Mouse (Mus musculus): ENCODE data around the gene Nmt1.

The Nmt1 gene

DNA sequence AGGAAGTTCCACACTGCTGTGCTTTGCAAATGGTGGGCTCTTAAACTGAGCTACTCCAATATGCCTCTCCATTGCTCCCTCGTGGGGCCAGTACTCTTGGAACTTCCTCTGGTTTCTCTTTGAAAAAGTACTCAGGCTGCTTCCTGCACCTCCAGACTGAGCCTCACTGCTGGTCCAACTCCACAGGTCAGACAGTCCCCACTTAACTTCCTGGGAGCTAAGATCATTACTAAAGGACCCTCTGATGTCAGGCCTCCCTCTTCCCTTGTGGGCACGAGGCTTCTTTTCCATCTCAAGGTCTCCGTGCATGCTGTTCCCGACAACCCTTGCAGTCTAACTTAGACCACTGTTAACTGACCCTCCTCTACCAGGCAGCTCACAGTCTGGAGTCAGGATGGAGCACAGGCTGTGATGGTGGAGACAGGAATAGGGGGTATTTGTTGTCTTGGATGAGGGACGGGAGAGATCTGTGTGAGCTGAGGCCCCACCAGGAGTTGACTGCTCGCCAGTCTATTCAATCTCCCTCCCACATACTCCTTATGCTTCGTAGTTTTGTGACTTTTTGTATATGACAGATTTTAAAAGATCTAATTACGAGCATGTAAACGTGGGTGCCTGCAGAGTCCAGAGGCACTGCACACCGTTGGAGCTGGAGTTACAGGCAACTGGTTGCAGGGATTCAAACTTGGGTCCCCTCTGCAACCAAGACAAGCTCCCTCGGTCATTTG lies 22.6 kb upstream of the Nmt1 start:
- DNase-seq (ENCODE audit: low read depth, low spot score), result no peak

- DNase-seq (ENCODE audit: low read depth, low spot score), result no peak
Observed at GRCm38 (mm10) chr11:103006286-103007000, 21.5 kb upstream of the Nmt1 start.

GRCm38 (mm10) chr11:103007001-103007340 lies 21.0 kb upstream of the Nmt1 start:
- no peak for DNase-seq (ENCODE audit: low read depth, low spot score)

DNA sequence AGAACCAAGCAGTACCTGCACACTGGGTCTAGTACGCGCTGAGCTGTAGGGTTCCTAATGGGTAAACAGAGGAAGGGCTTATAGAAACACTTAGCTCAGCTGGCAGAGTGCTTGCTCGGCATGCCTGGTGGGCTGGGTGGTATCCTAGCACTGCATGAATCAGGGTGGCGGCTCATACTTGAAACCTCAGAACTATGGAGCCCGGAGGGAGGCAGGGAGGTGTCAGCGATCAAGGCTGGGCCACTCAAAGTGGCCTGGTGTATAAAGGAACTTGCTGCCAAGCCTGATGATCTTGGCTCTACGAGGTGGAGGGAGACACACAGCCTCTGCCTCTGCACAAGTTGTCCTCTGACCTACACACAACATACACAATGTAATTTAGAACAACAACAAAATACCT lies 19.4 kb upstream of the Nmt1 start:
- no peak for DNase-seq (ENCODE audit: low read depth, low spot score)

DNA sequence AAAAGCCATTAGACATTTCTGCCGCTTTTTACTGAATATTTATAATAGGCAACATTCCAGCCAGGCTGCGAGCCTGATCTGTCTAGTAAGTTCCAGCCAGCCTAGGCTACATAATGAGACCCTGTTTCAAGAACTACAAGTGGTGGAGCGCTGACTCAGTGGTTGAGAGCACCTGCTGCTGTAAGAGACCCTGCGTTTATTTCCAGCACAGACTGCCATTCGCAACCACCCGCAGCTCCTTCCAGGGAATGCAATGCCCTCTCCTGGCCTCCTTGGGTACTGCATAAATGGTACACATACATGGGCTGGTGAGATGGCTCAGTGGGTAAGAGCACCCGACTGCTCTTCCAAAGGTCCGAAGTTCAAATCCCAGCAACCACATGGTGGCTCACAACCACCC lies 18.8 kb upstream of the Nmt1 start:
- peak; percentile 77 for DNase-seq (ENCODE audit: low read depth, low spot score)

- DNase-seq (ENCODE audit: low read depth, low spot score), result no peak
Observed at GRCm38 (mm10) chr11:103010454-103011205, 17.4 kb upstream of the Nmt1 start.

- DNase-seq (ENCODE audit: low read depth, low spot score), result no peak
Observed at GRCm38 (mm10) chr11:103011206-103011497, 16.8 kb upstream of the Nmt1 start.

GRCm38 (mm10) chr11:103015881-103016825 lies 11.8 kb upstream of the Nmt1 start:
- DNase-seq (ENCODE audit: low read depth, low spot score), result no peak

DNA sequence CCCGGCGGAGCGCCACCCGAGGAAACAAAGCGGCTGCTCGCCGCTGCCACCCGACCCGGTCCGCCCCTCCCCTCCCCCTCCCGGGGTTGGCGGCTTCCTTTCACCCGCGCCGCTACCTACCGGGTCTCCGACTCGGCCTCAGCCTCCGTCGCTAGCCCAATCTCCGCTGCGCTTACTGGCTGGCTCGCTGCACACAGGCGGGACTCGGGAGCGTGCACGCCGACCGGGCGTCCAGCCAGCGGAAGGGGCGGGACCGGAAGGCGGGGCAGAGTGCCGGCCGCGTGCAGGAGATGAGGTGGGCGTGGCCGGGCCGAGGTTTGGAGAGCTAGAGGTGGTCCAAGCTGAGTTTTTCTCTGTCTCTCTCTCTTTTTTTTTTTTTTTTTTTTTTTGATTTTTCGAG lies 11.1 kb upstream of the Nmt1 start:
- peak; percentile 91 for DNase-seq (ENCODE audit: low read depth, low spot score)

DNA sequence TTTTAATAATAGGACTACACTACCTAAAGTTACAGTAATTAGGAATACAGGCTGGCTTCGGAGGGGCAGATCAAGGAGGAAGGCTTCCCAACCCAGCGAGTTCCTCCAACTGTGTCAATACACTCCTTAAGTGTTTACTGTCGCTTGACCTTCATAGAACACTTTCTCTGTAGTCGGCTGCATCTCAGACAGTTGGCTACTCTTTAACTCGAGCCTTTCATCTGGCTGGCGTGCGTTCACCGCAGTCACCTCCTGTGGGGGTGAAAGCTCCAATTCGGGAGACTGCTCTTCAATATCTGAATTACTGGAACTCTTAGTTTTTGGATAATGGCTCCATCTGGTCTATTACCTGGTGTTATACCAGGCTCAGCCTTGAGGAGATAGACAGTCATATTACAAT lies 10.3 kb upstream of the Nmt1 start:
- DNase-seq (ENCODE audit: low read depth, low spot score), result no peak

GRCm38 (mm10) chr11:103018860-103019259 lies 9.1 kb upstream of the Nmt1 start:
- DNase-seq (ENCODE audit: low read depth, low spot score), result no peak

- no peak for DNase-seq (ENCODE audit: low read depth, low spot score)
Observed at GRCm38 (mm10) chr11:103019325-103019724, 8.7 kb upstream of the Nmt1 start.

DNA sequence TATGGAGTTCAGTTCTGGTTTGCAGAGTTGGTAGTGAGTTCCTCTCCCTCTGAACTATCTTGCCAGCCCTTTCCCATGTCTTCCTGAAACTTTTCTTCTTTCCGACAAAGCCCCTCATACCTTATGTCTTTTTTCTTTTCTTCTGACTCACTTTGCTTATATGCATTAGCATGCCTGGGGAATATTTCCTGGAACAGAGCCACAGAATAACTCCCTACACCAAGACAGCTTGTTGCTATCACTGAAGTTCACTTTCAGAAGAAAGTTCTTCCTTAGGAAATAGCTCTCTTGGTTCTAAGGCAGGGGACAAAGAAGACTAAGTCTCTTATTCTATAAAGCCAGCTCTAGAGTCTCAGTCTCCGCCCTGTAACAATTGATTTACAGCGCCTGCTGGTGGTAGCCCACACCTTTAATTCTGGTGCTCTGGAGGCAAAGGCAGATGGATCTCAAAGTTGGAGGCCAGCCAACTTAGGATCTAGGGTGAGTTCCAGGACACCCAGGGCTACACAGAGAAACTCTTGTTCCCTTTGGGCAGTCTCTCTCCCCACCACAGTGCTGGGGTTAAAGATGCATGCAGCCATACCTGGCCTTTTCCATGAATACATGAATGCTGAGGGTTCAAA lies 7.2 kb upstream of the Nmt1 start:
- DNase-seq (ENCODE audit: low read depth, low spot score), result no peak

GRCm38 (mm10) chr11:103023974-103024373 lies 4.0 kb upstream of the Nmt1 start:
- no peak for DNase-seq (ENCODE audit: low read depth, low spot score)

DNA sequence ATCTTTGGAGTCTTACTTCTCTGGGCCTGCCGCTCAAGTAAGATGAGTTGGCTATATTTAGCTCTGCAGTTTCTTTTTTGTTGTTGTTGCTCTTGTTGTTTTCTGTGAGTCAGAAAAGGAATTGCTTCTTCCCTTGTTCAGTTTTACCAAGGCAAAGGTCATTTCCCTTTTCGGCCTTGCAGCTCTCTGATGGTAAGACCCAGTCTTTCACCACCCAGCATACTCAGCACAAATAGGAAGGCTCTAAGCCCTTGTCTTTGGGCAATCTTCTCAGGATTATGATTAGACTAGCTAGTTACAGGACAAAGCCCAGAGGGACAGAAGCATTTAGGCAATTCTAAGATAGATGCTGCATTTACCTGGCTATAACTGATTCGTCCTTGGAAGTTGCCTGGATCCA lies 1.1 kb upstream of the Nmt1 start:
- no peak for DNase-seq (ENCODE audit: low read depth, low spot score)

DNA sequence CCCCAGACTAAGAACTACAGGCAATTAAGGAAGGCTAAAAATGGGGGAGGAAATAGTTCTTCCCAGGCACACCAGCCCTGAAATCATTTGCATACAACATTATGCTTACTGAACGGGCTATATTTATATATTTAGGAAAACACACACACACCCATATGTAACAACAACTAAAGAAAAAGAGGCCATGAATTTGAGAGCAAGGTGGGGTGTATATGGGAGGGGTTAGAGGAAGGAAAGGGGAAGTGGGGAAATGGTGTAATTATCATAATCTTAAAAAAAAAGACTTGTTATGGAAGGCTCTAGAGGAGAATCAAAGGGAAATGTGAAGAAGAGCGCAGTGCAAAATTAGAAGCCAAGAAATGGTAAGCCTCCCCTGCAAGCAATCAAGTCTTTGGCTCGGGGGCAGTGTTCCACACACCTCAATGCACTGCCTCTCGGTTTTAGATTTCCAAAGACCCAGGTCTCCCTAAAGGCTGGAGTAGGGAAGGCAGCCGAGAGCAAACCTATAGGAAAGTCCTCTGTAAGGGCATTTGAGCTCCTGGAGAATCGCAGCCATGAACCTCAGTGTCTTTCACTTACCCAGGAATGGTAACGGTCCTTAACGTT lies 317 bp upstream of the Nmt1 start:
- DNase-seq (ENCODE audit: low read depth, low spot score), result no peak

DNA sequence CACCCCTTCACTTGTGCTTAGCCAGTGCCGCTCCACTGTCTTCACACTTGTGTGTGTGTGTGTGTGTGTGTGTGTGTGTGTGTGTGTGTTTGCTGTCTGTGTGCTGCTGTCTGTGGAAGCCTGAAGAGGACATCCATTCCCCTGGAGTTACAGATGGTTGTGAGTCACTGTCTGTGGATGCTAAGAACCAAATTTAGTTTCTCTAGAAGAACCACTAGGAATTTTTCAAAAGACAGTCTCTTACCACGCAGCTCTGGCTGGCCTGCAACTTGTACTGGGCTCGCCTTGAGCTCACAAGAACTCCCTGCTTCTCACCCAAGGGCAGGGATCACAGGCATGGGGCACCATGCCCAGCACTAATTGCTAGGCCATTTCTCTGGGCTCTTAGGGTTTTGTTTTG lies 5.0 kb downstream of the Nmt1 start:
- DNase-seq (ENCODE audit: low read depth, low spot score), result no peak

DNA sequence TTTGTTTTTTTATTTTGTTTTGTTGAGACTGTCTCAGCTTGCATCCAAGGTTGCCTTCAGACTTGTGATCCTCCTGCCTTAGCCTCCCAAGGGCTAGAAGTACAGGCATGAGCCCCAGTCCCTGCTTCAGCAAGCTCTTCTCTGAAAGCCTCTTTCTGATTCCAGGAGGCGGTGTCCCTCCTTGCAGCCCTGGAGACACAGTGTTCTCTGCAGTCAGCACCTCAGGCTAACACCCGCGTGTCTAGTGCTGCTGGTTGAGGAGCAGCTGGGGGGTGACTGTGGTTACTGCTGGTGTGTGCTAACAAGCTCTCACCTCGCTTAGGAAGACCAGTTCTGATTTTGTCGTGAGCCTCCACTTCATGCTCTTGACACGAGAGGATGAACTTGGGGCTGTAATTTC lies 7.0 kb downstream of the Nmt1 start:
- DNase-seq (ENCODE audit: low read depth, low spot score), result no peak

- DNase-seq (ENCODE audit: low read depth, low spot score), result no peak
Observed at GRCm38 (mm10) chr11:103036881-103037465, 9.0 kb downstream of the Nmt1 start.

GRCm38 (mm10) chr11:103038037-103038436 lies 10.0 kb downstream of the Nmt1 start:
- DNase-seq (ENCODE audit: low read depth, low spot score), result no peak

GRCm38 (mm10) chr11:103042828-103043227 lies 14.8 kb downstream of the Nmt1 start:
- DNase-seq (ENCODE audit: low read depth, low spot score), result peak; percentile 47

Data from WW6 (cell line).